Mouse (Mus musculus) heart, embryonic 10.5 days (tissue): ENCODE results near the gene Krt33a. TPM values are rescaled to one million over a fixed set of nuclear protein-coding genes. Genes with fewer than 3 reads are reported as not detected.

Experiments used
- DNase-seq: peaks from one replicate; pipeline ENCODE4 v3.0.0-alpha.2; 2017; ENCODE audit warnings: low spot score
- H3K27ac ChIP-seq: fragments of 300-500 bp; sonication (generic); 2 replicates; pipeline ENCODE4 v1.5.1; 2016; ENCODE audit warnings: mild to moderate bottlenecking
- H3K27me3 ChIP-seq: fragments of 300-500 bp; sonication (generic); 2 replicates; pipeline ENCODE4 v1.6.1; 2016; ENCODE audit warnings: mild to moderate bottlenecking; ENCODE audit not compliant: poor library complexity, insufficient read depth, severe bottlenecking
- H3K36me3 ChIP-seq: fragments of 300-500 bp; sonication (generic); 2 replicates; pipeline ENCODE4 v1.6.1; 2016; ENCODE audit warnings: mild to moderate bottlenecking, moderate library complexity
- H3K4me1 ChIP-seq: fragments of 300-500 bp; sonication (generic); 2 replicates; pipeline ENCODE4 v1.6.1; 2016; ENCODE audit warnings: mild to moderate bottlenecking
- H3K4me3 ChIP-seq: fragments of 300-500 bp; sonication (generic); 2 replicates; pipeline ENCODE4 v1.5.1; 2016; ENCODE audit warnings: mild to moderate bottlenecking, moderate library complexity
- H3K9me3 ChIP-seq: fragments of 300-500 bp; sonication (generic); 2 replicates; pipeline ENCODE4 v1.6.1; 2016; ENCODE audit warnings: mild to moderate bottlenecking, moderate library complexity
- WGBS: fragments of 180-500 bp; shearing (Covaris S2); methylation state at CpG from one replicate; pipeline ENCODE4 v1.1.7; 2016; 5-methylcytosine and 5-hydroxymethylcytosine counted together
- polyA plus RNA-seq: library from polyadenylated mRNA; unstranded; fragments of >200 nt; fragmentation: Nextera tagmentation; extraction: Ambion mirVana; gene quantifications from 2 replicates; pipeline ENCODE4 v1.2.1, GENCODE M21; 2016

Gene Krt33a
- not detected in 2 replicates for polyA plus RNA-seq

- Histone ChIP-seq H3K27me3 (no peaks in the 10 kb centered on the region), H3K4me1 (no peaks in the 10 kb centered on the region), H3K9me3 (no peaks in the 10 kb centered on the region), H3K36me3 (no peaks in the 10 kb centered on the region), H3K27ac (no peak within 1 kb of the TSS), H3K4me3 (no peak within 1 kb of the TSS)
- peak; percentile 53 for DNase-seq
- WGBS, result 75% methylated on average over 4 of the region's 4 CpGs
These were observed at the start of gene Krt33a for GRCm38 (mm10) chr11:100016112-100016511. Krt33a (minus strand) TSS chr11:100016212.

GRCm38 (mm10) chr11:100058875-100059274 is 42.9 kb upstream of the Krt33a start:
- Histone ChIP-seq H3K36me3 (no peaks in the 10 kb centered on the region), H3K27ac (no peak overlapping the region), H3K27me3 (no peaks in the 10 kb centered on the region), H3K9me3 (no peaks in the 10 kb centered on the region), H3K4me3 (no peak overlapping the region), H3K4me1 (no peaks in the 10 kb centered on the region)
- WGBS, result 73% methylated on average over 8 of the region's 8 CpGs
- no peak for DNase-seq

- WGBS, result 67% methylated on average over 9 of the region's 9 CpGs
- DNase-seq, result no peak
- Histone ChIP-seq H3K4me1 (no peaks in the 10 kb centered on the region), H3K27me3 (no peaks in the 10 kb centered on the region), H3K9me3 (no peaks in the 10 kb centered on the region; the same call in 1 of the 2 replicates), H3K27ac (no peak overlapping the region), H3K36me3 (no peaks in the 10 kb centered on the region), H3K4me3 (no peak overlapping the region)
These were observed 40.0 kb upstream of the Krt33a start for GRCm38 (mm10) chr11:100055686-100056655.

GRCm38 (mm10) chr11:100050451-100050850 is 34.4 kb upstream of the Krt33a start, which contains the start of gene Krt31:
Krt31 (minus strand) TSS chr11:100050551.
- no peaks in the 10 kb centered on the region; the same call in 1 of the 2 replicates for H3K9me3 ChIP-seq
- 0 out of 2 replicates have a peak, but pooled peaks cover 4% of the 10 kb centered on the region for H3K27me3 ChIP-seq
- no peaks in the 10 kb centered on the region for H3K36me3 ChIP-seq
- H3K4me1 ChIP-seq, result no peaks in the 10 kb centered on the region; the same call in 1 of the 2 replicates
- no peak for DNase-seq
- no peak within 1 kb of the TSS for H3K4me3 ChIP-seq
- no peak within 1 kb of the TSS for H3K27ac ChIP-seq
- 75% methylated on average over 3 of the region's 3 CpGs for WGBS

- H3K27me3 ChIP-seq, result 0 out of 2 replicates have a peak, but pooled peaks cover 4% of the 10 kb centered on the region
- H3K27ac ChIP-seq, result no peak overlapping the region
- H3K4me1 ChIP-seq, result no peaks in the 10 kb centered on the region; the same call in 1 of the 2 replicates
- no peaks in the 10 kb centered on the region for H3K36me3 ChIP-seq
- no peak for DNase-seq
- H3K9me3 ChIP-seq, result no peaks in the 10 kb centered on the region
- no peak overlapping the region for H3K4me3 ChIP-seq
- WGBS, result 57% methylated on average over 2 of the region's 2 CpGs
These were observed 31.2 kb upstream of the Krt33a start for GRCm38 (mm10) chr11:100047193-100047592.

GRCm38 (mm10) chr11:100046303-100046866 is 30.4 kb upstream of the Krt33a start:
- no peak overlapping the region for H3K4me3 ChIP-seq
- no peak for DNase-seq
- 0 out of 2 replicates have a peak, but pooled peaks cover 4% of the 10 kb centered on the region for H3K27me3 ChIP-seq
- H3K4me1 ChIP-seq, result no peaks in the 10 kb centered on the region; the same call in 1 of the 2 replicates
- 58% methylated on average over 6 of the region's 6 CpGs for WGBS
- no peak overlapping the region for H3K27ac ChIP-seq
- no peaks in the 10 kb centered on the region for H3K9me3 ChIP-seq
- H3K36me3 ChIP-seq, result no peaks in the 10 kb centered on the region

- no peaks in the 10 kb centered on the region for H3K27me3 ChIP-seq
- no peak within 1 kb of the TSS for H3K4me3 ChIP-seq
- no peaks in the 10 kb centered on the region; the same call in 1 of the 2 replicates for H3K4me1 ChIP-seq
- H3K36me3 ChIP-seq, result no peaks in the 10 kb centered on the region
- H3K27ac ChIP-seq, result no peak within 1 kb of the TSS
- 74% methylated on average over 6 of the region's 6 CpGs for WGBS
- no peaks in the 10 kb centered on the region for H3K9me3 ChIP-seq
- DNase-seq, result no peak
These were observed 25.4 kb upstream of the Krt33a start, which contains the start of gene Krt34 for GRCm38 (mm10) chr11:100041454-100041853. Krt34 (minus strand) TSS chr11:100041554.

GRCm38 (mm10) chr11:100029768-100030167 is 13.8 kb upstream of the Krt33a start, which contains the start of gene Krt33b:
Krt33b (minus strand) TSS chr11:100029868.
- 88% methylated on average over 6 of the region's 6 CpGs for WGBS
- no peak for DNase-seq
- Histone ChIP-seq H3K4me1 (no peaks in the 10 kb centered on the region), H3K27ac (no peak within 1 kb of the TSS), H3K9me3 (no peaks in the 10 kb centered on the region), H3K27me3 (no peaks in the 10 kb centered on the region), H3K36me3 (no peaks in the 10 kb centered on the region), H3K4me3 (no peak within 1 kb of the TSS)

GRCm38 (mm10) chr11:100021438-100021837 is 5.4 kb upstream of the Krt33a start:
- DNase-seq, result peak; percentile 42
- 53% methylated on average over 5 of the region's 5 CpGs for WGBS
- H3K36me3 ChIP-seq, result no peaks in the 10 kb centered on the region
- no peaks in the 10 kb centered on the region for H3K27me3 ChIP-seq
- no peak overlapping the region for H3K4me3 ChIP-seq
- H3K4me1 ChIP-seq, result no peaks in the 10 kb centered on the region
- no peaks in the 10 kb centered on the region for H3K9me3 ChIP-seq
- H3K27ac ChIP-seq, result no peak overlapping the region

- no peaks in the 10 kb centered on the region for H3K36me3 ChIP-seq
- H3K27me3 ChIP-seq, result no peaks in the 10 kb centered on the region
- H3K4me1 ChIP-seq, result no peaks in the 10 kb centered on the region
- DNase-seq, result no peak
- H3K4me3 ChIP-seq, result no peak overlapping the region
- no peak overlapping the region for H3K27ac ChIP-seq
- no peaks in the 10 kb centered on the region for H3K9me3 ChIP-seq
- 63% methylated on average over 1 of the region's 1 CpGs for WGBS
These were observed 3.5 kb upstream of the Krt33a start for GRCm38 (mm10) chr11:100019466-100019865.

- Histone ChIP-seq H3K4me3 (no peak overlapping the region), H3K36me3 (no peaks in the 10 kb centered on the region), H3K9me3 (no peaks in the 10 kb centered on the region), H3K4me1 (no peaks in the 10 kb centered on the region), H3K27me3 (no peaks in the 10 kb centered on the region), H3K27ac (no peak overlapping the region)
- DNase-seq, result peak; percentile 60
- 82% methylated on average over 4 of the region's 4 CpGs for WGBS
These were observed 2.3 kb downstream of the Krt33a start for GRCm38 (mm10) chr11:100013691-100014171.

GRCm38 (mm10) chr11:100010682-100011081 is 5.3 kb downstream of the Krt33a start:
- Histone ChIP-seq H3K36me3 (no peaks in the 10 kb centered on the region), H3K9me3 (no peaks in the 10 kb centered on the region), H3K27me3 (no peaks in the 10 kb centered on the region), H3K4me1 (no peaks in the 10 kb centered on the region), H3K4me3 (no peak overlapping the region), H3K27ac (no peak overlapping the region)
- 77% methylated on average over 5 of the region's 5 CpGs for WGBS
- DNase-seq, result peak; percentile 67

- 67% methylated on average over 5 of the region's 5 CpGs for WGBS
- Histone ChIP-seq H3K4me3 (no peak overlapping the region), H3K27me3 (no peaks in the 10 kb centered on the region), H3K36me3 (no peaks in the 10 kb centered on the region), H3K4me1 (no peaks in the 10 kb centered on the region), H3K27ac (no peak overlapping the region), H3K9me3 (no peaks in the 10 kb centered on the region)
- no peak for DNase-seq
These were observed 7.7 kb downstream of the Krt33a start for GRCm38 (mm10) chr11:100008336-100008735.
